Mouse (Mus musculus): ENCODE data around the gene Cttnbp2. TPM values are rescaled to one million over a fixed set of nuclear protein-coding genes. Genes with fewer than 3 reads are reported as not detected.

Gene Cttnbp2
- polyA plus RNA-seq, 1 experiment from 2014 or later: 51.8 TPM

DNA sequence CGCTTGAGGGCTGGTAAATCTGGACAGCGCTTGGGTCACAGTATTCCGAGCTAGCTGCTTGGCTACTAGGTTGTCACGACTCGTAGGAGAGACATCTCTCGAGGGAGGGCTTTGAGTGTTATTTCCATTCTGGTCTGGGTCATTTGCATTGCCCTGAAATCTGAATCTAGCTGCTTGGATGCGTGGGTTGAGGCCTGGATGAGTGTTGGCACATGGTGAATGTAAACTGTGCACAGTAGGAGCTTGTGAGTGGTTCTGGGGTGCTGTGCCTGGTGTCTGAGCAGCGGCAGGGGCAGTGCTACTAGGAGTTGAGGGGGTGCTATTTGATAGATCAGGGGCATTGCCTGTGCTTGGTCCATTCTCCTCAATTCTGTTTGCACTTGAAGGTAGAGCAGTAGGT, 80.3 kb downstream of the Cttnbp2 start:
- Histone ChIP-seq H3K4me2 (ENCODE audit: low read length) (no peak overlapping the region), H3K9me3 (ENCODE audit: control insufficient read depth, low read length) (no peaks in the 10 kb centered on the region), H3K4me1 (ENCODE audit: control insufficient read depth, insufficient read depth, low read length) (no peaks in the 10 kb centered on the region), H3K9ac (replicated peaks; ENCODE audit: low read length) (no peak overlapping the region), H3K27me3 (ENCODE audit: control insufficient read depth, insufficient read depth, low read length) (no peaks in the 10 kb centered on the region), H3K4me3 (replicated peaks; ENCODE audit: low read depth, low read length) (no peak overlapping the region), H3K27ac (replicated peaks; ENCODE audit: low read depth, low read length) (no peak overlapping the region), H3K36me3 (ENCODE audit: control insufficient read depth, insufficient read depth, low read length) (peaks cover 10% of the 10 kb centered on the region; the same call in 1 of the 2 replicates)
- DNase-seq (no peak), ATAC-seq (ENCODE audit: low FRiP score, low TSS enrichment) (no peak)
- WGBS: 88% methylated on average over 8 of the region's 8 CpGs

DNA sequence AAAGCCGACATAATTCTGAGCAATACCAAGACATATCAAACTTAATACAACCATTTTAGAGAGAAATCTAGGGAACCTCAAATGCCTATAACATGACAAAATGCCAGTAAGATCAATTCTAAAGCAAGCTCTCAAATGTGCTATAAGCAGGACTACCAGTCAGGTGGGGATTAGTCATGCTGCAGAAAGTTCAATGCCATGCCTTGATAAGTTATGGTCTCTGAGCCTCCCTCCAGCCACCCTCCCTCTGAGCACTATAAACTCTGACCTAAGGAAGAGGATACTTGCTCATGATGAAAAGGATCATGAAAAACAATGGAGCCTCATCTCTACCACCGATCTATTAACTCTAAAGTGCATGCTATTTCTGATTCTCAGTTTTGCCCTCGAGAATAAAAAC, 82.3 kb downstream of the Cttnbp2 start:
- ATAC-seq (ENCODE audit: low FRiP score, low TSS enrichment): no peak
- no peak overlapping the region for H3K4me3 ChIP-seq (replicated peaks; ENCODE audit: low read depth, low read length)
- no peak overlapping the region for H3K4me2 ChIP-seq (ENCODE audit: low read length)
- no peak for DNase-seq
- no peak overlapping the region for H3K9ac ChIP-seq (replicated peaks; ENCODE audit: low read length)
- no peaks in the 10 kb centered on the region for H3K9me3 ChIP-seq (ENCODE audit: control insufficient read depth, low read length)
- H3K27ac ChIP-seq (replicated peaks; ENCODE audit: low read depth, low read length): no peak overlapping the region
- no peaks in the 10 kb centered on the region for H3K27me3 ChIP-seq (ENCODE audit: control insufficient read depth, insufficient read depth, low read length)
- peaks cover 10% of the 10 kb centered on the region; the same call in 1 of the 2 replicates for H3K36me3 ChIP-seq (ENCODE audit: control insufficient read depth, insufficient read depth, low read length)
- 87% methylated on average over 3 of the region's 3 CpGs for WGBS
- no peaks in the 10 kb centered on the region for H3K4me1 ChIP-seq (ENCODE audit: control insufficient read depth, insufficient read depth, low read length)

GRCm38 (mm10) chr6:18431891-18432290, 82.8 kb downstream of the Cttnbp2 start:
- no peak for ATAC-seq (ENCODE audit: low FRiP score, low TSS enrichment)
- Histone ChIP-seq H3K4me3 (replicated peaks; ENCODE audit: low read depth, low read length) (no peak overlapping the region), H3K4me1 (ENCODE audit: control insufficient read depth, insufficient read depth, low read length) (no peaks in the 10 kb centered on the region), H3K36me3 (ENCODE audit: control insufficient read depth, insufficient read depth, low read length) (peaks cover 10% of the 10 kb centered on the region; the same call in 1 of the 2 replicates), H3K27me3 (ENCODE audit: control insufficient read depth, insufficient read depth, low read length) (no peaks in the 10 kb centered on the region), H3K4me2 (ENCODE audit: low read length) (no peak overlapping the region), H3K9me3 (ENCODE audit: control insufficient read depth, low read length) (no peaks in the 10 kb centered on the region), H3K9ac (replicated peaks; ENCODE audit: low read length) (no peak overlapping the region), H3K27ac (replicated peaks; ENCODE audit: low read depth, low read length) (no peak overlapping the region)
- WGBS: 96% methylated on average over 2 of the region's 2 CpGs
- DNase-seq: no peak

DNA sequence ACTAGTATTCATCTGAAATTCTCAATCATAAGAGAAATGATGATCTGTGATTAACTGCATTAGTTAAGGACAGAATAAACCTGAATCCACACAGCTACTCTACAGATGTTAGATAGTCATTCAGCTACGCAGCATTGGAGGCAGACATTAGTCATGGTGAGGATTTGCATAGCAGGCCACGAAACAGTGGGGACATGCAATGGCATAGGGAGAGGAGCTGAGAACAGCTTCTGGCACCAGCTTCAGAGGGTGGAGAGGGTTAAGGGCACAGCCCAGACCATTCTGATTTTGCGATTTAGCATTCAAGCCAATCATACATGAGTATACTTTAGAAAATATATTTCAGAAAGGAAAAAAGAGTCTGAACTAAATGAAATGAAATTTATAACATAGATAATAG, 84.6 kb downstream of the Cttnbp2 start:
- Histone ChIP-seq H3K4me2 (ENCODE audit: low read length) (no peak overlapping the region), H3K9ac (replicated peaks; ENCODE audit: low read length) (no peak overlapping the region), H3K4me3 (replicated peaks; ENCODE audit: low read depth, low read length) (no peak overlapping the region), H3K4me1 (ENCODE audit: control insufficient read depth, insufficient read depth, low read length) (no peaks in the 10 kb centered on the region), H3K27me3 (ENCODE audit: control insufficient read depth, insufficient read depth, low read length) (no peaks in the 10 kb centered on the region), H3K27ac (replicated peaks; ENCODE audit: low read depth, low read length) (no peak overlapping the region), H3K9me3 (ENCODE audit: control insufficient read depth, low read length) (no peaks in the 10 kb centered on the region), H3K36me3 (ENCODE audit: control insufficient read depth, insufficient read depth, low read length) (peaks cover 10% of the 10 kb centered on the region; the same call in 1 of the 2 replicates)
- 38% methylated on average over 3 of the region's 3 CpGs for WGBS
- DNase-seq (peak; percentile 21), ATAC-seq (ENCODE audit: low FRiP score, low TSS enrichment) (no peak; the same call in 1 of the 2 replicates)

GRCm38 (mm10) chr6:18424822-18425221, 89.8 kb downstream of the Cttnbp2 start:
- Histone ChIP-seq H3K27ac (replicated peaks; ENCODE audit: low read depth, low read length) (no peak overlapping the region), H3K4me2 (ENCODE audit: low read length) (no peak overlapping the region), H3K4me1 (ENCODE audit: control insufficient read depth, insufficient read depth, low read length) (no peaks in the 10 kb centered on the region), H3K27me3 (ENCODE audit: control insufficient read depth, insufficient read depth, low read length) (no peaks in the 10 kb centered on the region), H3K36me3 (ENCODE audit: control insufficient read depth, insufficient read depth, low read length) (peaks cover 10% of the 10 kb centered on the region), H3K4me3 (replicated peaks; ENCODE audit: low read depth, low read length) (no peak overlapping the region), H3K9ac (replicated peaks; ENCODE audit: low read length) (no peak overlapping the region), H3K9me3 (ENCODE audit: control insufficient read depth, low read length) (no peaks in the 10 kb centered on the region)
- no peak for ATAC-seq (ENCODE audit: low FRiP score, low TSS enrichment)
- WGBS: 85% methylated on average over 6 of the region's 6 CpGs
- no peak for DNase-seq

DNA sequence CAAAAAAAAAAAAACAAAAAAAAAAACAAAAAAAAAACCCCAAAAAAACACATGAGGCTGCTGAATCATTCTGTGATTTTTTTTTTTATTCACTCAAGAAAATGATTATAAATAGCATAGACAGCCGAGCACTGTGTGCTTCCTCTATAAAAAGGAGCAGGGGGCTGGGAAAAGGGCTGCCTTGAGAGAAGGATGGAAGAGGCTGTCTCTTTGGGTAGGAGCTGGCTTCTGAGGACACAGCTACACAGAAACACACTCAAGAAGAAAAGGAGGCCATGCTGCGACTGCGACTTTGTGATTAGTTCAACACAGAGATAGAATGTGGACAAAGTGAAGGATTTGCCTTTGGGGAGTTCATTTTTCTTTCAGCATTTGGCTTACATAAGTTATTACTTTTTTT, 90.3 kb downstream of the Cttnbp2 start:
- no peak overlapping the region for H3K4me3 ChIP-seq (replicated peaks; ENCODE audit: low read depth, low read length)
- H3K36me3 ChIP-seq (ENCODE audit: control insufficient read depth, insufficient read depth, low read length): peaks cover 14% of the 10 kb centered on the region
- no peak for ATAC-seq (ENCODE audit: low FRiP score, low TSS enrichment)
- 68% methylated on average over 3 of the region's 3 CpGs for WGBS
- no peaks in the 10 kb centered on the region for H3K4me1 ChIP-seq (ENCODE audit: control insufficient read depth, insufficient read depth, low read length)
- H3K4me2 ChIP-seq (ENCODE audit: low read length): no peak overlapping the region
- no peak overlapping the region for H3K27ac ChIP-seq (replicated peaks; ENCODE audit: low read depth, low read length)
- no peak overlapping the region for H3K9ac ChIP-seq (replicated peaks; ENCODE audit: low read length)
- DNase-seq: no peak
- no peaks in the 10 kb centered on the region for H3K27me3 ChIP-seq (ENCODE audit: control insufficient read depth, insufficient read depth, low read length)
- no peaks in the 10 kb centered on the region for H3K9me3 ChIP-seq (ENCODE audit: control insufficient read depth, low read length)

DNA sequence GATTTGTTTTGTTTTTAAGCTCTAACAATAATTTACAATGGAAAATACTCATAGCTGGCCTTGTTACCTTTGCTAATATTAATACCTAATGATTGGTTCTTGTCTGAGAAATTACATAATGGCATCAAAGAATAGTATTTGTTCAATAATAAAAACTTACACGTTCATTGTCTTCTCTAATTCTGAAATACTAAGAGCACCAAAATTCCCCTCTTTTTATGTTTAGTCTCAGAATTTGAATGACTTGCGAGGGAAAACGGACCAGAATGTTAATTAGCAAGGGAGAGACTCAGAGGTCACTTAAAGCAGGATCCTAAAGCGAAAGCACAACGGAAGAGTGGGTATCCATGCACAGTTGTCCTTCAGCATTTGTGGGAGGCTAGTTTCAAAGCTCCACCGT, 91.5 kb downstream of the Cttnbp2 start:
- Histone ChIP-seq H3K9me3 (ENCODE audit: control insufficient read depth, low read length) (no peaks in the 10 kb centered on the region), H3K9ac (replicated peaks; ENCODE audit: low read length) (no peak overlapping the region), H3K36me3 (ENCODE audit: control insufficient read depth, insufficient read depth, low read length) (peaks cover 22% of the 10 kb centered on the region), H3K27ac (replicated peaks; ENCODE audit: low read depth, low read length) (no peak overlapping the region), H3K4me3 (replicated peaks; ENCODE audit: low read depth, low read length) (no peak overlapping the region), H3K27me3 (ENCODE audit: control insufficient read depth, insufficient read depth, low read length) (no peaks in the 10 kb centered on the region), H3K4me1 (ENCODE audit: control insufficient read depth, insufficient read depth, low read length) (no peaks in the 10 kb centered on the region), H3K4me2 (ENCODE audit: low read length) (no peak overlapping the region)
- DNase-seq: no peak
- WGBS: 71% methylated on average over 6 of the region's 6 CpGs
- ATAC-seq (ENCODE audit: low FRiP score, low TSS enrichment): no peak

- Histone ChIP-seq H3K36me3 (ENCODE audit: control insufficient read depth, insufficient read depth, low read length) (peaks cover 26% of the 10 kb centered on the region), H3K27me3 (ENCODE audit: control insufficient read depth, insufficient read depth, low read length) (no peaks in the 10 kb centered on the region), H3K4me2 (ENCODE audit: low read length) (no peak overlapping the region), H3K4me1 (ENCODE audit: control insufficient read depth, insufficient read depth, low read length) (no peaks in the 10 kb centered on the region), H3K27ac (replicated peaks; ENCODE audit: low read depth, low read length) (no peak overlapping the region), H3K4me3 (replicated peaks; ENCODE audit: low read depth, low read length) (no peak overlapping the region), H3K9ac (replicated peaks; ENCODE audit: low read length) (no peak overlapping the region), H3K9me3 (ENCODE audit: control insufficient read depth, low read length) (no peaks in the 10 kb centered on the region)
- ATAC-seq (ENCODE audit: low FRiP score, low TSS enrichment) (no peak), DNase-seq (no peak)
- WGBS: 55% methylated on average over 2 of the region's 2 CpGs
Measured at GRCm38 (mm10) chr6:18421561-18421960, 93.1 kb downstream of the Cttnbp2 start.

DNA sequence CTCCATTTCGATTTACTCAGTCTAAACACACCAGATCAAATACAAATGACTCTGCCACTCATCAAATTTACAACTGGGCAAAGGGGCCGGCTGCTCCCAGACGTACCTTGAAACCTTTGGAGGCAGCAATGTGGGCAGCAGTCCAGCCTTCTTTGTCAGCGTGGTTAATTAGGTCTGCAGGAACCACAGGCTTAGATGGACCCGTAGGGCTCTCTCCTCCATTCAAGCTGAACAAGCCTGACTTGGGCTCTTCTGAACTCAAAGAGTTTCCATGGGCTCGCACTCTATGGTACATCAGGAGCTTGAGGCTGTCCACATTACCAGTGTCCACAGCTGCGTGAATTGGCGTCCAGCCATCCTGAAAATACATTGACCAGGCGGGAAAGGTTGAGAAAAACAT, 94.0 kb downstream of the Cttnbp2 start:
- 57% methylated on average over 9 of the region's 9 CpGs for WGBS
- H3K4me3 ChIP-seq (replicated peaks; ENCODE audit: low read depth, low read length): no peak overlapping the region
- no peaks in the 10 kb centered on the region for H3K4me1 ChIP-seq (ENCODE audit: control insufficient read depth, insufficient read depth, low read length)
- no peaks in the 10 kb centered on the region for H3K27me3 ChIP-seq (ENCODE audit: control insufficient read depth, insufficient read depth, low read length)
- H3K9ac ChIP-seq (replicated peaks; ENCODE audit: low read length): no peak overlapping the region
- no peak for DNase-seq
- no peak overlapping the region for H3K4me2 ChIP-seq (ENCODE audit: low read length)
- H3K36me3 ChIP-seq (ENCODE audit: control insufficient read depth, insufficient read depth, low read length): peaks cover 30% of the 10 kb centered on the region
- H3K27ac ChIP-seq (replicated peaks; ENCODE audit: low read depth, low read length): no peak overlapping the region
- H3K9me3 ChIP-seq (ENCODE audit: control insufficient read depth, low read length): no peaks in the 10 kb centered on the region
- no peak for ATAC-seq (ENCODE audit: low FRiP score, low TSS enrichment)

Measured in midbrain, embryonic 14.5 days (tissue).